Mouse (Mus musculus) right cerebral cortex, postnatal 4 days (tissue): Measurements from ENCODE around the gene Galnt18.
A peak's percentile ranks its signal among the peaks of the same experiment; 100 is the strongest.

Experiments used
- DNase-seq: peaks from one replicate; pipeline ENCODE4 v3.0.0-alpha.2; 2022

Gene Galnt18

DNA sequence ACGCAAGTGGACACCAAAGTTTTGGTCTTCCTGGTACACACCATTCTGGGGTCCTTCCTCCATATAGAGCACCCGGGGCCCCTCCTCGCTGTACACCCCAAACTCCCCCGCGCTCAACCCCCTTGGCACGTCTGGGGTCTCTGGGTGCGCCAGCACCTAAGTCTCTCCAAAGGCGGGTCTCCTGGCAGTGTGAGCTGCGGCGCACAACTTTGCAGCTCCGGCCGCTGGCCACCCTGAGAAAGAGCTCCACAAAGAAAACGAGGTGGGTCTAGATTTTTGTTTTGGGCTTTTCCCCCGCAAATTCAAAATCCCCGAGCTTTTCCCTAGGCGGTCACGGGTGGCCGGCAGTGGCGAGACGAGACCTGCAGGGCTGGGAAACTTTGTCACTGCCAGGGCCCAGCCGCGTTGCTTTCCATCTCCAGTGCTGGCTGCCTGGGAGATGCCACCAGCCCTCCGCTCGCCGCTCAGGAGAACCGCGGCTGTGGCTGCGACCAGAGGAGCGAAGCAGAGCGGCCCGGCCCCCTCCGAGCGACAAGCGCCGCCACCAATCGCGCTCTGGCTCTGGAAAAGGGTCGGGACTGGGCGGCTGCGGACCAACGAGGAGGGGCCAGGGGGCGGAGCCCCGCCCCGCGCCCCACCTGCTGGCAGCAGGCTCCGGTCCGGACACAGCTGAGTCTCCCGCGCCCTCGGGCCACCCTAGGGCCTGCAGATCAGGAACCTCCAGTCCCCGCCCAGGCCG is at the start of gene Galnt18:
Gene Galnt18 (minus strand): TSS at position 474 of the 739 bp plus-strand sequence.
- peak; percentile 93 for DNase-seq

DNA sequence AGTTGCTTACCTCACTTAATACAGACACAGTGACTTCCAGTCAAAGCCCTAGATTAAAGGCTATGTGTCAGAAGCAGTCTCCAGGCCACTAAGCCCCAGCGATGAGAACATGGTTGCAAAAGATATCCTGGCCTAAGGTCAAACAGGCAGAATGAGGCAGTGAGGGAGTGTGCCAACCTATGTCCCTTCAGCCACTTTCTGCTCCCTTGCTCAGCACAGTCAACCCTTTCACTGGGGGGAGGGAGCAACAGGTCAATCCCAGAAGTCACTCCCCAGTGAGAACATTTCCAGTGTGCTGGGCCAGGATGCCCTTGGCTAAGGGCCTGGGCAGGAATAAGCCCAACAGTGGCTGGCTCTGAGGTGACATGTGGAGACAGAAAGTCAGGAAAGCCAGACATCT is 47.6 kb upstream of the Galnt18 start:
- DNase-seq, result no peak

DNA sequence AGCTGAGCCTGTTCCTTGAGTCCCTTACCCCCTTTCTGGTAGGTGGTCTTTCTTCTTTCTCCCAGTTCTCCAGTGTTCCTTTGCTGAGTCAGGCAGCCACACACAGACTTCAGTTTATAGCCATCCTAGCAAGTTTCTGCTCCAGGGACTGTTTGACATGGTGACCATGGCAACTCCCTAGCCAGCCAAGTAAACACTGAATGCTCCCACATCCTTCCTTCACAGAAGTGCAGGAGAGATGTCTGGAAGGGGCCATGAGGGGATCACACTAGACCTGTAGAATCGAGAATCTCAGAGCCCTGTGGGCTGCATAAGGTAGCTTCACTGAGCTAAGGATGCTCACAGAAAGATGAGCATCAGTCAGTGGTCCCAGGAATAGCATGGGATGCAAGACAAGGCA is 33.3 kb upstream of the Galnt18 start:
- no peak for DNase-seq

DNA sequence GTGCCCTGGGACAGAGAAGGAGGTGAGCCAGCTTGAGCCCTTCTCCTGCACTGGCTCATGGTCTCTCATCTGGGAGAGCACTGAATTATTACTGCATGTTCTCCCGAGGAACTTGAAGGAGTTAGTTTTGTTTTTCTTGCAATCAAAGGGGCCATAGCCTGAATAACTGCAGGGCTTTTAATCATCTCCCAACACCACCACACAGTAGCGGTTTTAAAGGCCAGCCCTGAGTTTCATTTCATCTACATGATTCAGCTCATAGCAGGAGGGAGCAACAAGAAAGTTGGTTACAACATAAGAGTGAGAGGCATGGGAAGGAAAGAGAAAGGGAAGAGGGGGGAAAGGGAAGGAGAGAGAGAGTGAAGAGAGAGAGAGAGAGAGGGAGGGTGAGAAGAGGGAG is 31.3 kb upstream of the Galnt18 start:
- no peak for DNase-seq

DNA sequence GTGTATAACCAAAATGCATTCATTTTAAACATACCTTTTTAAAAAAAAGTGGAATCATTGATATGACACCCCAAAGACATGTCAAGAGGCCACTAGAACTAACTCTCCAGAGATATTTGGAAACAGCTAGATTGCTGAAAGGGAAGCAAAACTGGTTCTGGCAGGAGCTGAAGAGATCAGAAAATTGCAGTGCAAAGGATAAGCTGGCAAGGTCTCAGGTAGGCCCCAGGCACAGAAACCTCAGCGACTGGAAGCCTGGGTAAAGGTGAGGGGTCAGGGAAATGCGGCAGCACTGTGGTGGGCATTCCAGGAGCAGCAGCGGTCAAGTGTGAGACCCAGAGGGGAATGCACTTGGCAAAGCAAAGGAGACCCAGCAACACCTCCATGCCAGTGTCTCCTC is 30.0 kb upstream of the Galnt18 start:
- DNase-seq, result no peak

DNA sequence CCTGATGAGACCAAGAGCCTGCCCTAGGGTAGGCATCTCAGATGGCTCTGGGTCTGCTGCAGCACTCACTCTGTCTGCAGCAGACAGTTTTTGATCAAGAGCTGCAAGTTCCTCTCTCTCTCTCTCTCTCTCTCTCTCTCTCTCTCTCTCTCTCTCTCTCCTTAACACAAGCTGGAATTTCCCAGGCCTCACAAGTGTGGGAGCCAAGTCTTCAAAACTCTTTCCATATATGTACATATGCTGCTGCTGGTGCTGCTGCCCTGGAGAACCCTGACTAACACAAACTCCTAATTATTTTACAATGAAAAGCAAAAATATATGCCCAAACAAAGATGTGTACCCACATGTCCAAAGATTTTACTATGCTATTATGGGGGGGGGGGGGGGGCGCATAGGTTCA is 26.3 kb upstream of the Galnt18 start:
- no peak for DNase-seq

DNA sequence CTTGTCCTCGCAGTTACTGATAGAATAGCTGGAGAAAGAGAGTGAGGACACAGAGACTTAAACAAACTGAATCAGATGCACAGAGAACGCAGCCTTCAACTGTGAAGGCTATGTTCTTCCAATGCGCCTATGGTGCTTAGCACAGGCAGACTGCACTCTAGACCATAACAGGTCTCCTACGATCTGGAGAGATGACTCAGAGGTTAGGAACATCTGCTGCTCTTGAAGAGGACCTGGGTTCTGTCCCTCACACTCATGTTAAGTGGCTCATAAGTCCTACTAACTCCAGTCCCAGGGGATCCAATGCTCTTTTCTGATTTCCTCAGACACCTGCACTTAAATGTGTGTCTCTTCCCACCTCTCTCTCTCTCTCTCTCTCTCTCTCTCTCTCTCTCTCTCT is 24.9 kb upstream of the Galnt18 start:
- no peak for DNase-seq

DNA sequence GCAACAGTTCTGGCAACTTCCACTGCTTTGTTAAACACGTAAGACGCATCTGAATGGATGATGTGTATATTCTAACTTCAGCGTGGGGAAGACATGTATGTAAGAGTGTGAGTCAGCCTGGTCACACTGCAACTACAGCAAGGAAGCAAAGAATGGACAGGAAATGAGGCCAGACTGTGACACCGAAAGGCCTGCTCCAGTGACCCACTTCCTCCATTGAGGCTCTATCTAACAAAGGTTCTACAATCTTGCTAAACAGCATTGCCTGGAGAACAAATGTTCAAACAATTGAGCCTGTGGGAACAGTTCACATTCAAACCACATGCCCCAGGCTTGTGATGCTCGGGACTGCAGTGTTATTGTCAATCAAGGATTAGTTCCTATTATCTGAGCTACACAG is 21.0 kb upstream of the Galnt18 start:
- no peak for DNase-seq

DNA sequence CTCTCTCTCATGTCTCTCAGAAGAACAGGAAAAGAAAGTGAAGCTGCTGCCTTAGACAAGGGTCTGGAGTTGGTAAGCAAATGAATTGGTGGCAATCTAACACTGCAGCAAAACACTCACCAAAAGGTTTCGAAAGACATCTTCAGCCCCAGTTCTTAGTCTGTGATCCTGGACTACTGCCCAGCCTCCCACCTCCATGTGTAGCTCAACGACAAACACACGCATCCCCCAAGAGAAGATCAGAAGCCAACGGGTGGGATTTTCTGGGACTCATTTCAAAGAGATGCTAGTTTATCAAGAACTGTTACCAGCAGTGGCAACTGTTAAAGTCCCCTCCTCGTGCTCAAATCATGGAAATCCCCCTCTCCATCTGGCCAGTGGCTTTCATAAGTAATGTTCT is 20.3 kb upstream of the Galnt18 start:
- no peak for DNase-seq

DNA sequence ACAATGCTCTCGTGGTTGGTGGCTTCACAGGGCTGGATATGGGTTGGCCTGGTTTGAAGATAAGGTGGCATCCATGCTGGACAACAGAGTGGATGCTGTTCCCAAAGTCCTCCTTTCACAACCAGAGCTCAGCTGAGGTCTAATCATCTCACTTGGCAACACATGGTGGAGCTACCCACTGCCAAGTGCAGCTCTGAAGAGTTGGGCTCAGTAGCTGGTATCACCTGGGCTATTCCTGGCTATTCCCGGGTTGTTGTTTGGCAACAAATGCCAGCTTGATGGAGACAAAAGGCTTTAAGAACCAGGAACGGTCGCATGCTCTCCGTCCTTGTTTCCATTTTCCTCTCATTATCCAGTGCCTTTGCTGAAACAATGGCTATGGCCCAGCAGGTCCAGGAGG is 19.2 kb upstream of the Galnt18 start:
- DNase-seq, result no peak

DNA sequence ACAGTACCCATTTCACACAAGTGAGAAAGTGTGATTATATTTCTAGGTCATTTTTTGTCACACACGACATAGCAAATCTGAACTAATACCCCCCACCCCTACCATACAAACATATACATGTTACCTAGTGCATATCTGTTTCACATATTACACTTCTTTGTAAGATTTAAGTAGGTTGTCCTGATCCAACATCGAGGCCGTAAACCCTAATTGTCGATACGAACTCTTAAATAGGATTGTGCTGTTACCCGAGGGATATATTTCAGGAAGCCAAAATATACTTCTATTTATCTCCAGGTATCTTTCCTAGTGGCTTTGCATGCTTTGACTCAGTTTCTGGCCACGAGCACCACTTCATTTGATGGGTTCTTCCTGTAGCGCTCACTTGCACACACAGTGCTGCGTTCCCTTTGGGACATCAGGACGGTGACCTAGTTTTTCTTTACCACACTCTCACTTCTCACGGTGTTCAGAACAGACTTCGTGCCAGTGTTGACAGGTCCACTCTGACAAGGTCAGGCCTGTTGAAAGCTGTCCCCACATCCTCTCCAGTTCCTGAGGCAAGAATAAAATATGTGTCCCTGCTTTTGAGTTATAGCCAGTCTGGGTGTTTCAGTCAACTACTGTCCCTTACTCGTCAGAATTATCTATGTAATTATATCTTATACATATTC is 17.7 kb upstream of the Galnt18 start:
- DNase-seq, result no peak

DNA sequence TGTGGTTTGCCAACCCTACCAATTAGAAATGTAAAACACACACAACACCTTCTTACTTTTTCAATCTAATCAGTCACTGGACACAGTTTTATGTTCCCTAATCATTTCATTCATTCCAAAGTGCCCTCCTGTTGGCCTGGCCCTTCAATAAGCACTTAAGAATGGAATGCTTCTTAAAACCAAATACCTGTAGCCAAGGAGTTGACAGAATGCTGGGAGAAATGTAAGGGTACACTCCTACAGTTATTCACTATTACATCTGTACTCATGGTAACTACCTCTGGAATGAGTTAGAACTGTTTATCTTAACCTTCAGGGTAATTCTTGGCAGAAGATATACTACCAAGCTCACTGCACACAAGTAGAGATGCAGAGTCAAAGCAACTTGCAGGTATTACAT is 15.3 kb upstream of the Galnt18 start:
- no peak for DNase-seq

DNA sequence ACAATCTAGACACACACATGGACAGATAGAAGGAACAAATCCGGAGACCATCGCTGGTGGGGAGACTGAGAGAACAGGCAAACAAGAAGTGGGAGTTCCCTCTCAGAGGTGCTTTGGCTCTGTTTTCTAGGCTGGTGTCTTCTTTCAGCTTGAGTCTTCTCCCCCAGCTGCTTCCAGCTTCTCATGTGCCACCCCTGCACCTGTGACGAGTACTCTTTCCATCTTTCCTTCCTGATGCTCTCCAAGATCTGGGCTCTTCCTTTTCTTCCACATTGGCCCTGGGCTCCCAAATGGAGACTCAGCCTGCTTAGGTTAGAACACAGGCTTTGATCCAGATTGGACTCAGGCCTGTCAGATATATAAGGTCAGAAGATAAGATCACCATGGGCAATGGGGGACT is 12.4 kb upstream of the Galnt18 start:
- no peak for DNase-seq

DNA sequence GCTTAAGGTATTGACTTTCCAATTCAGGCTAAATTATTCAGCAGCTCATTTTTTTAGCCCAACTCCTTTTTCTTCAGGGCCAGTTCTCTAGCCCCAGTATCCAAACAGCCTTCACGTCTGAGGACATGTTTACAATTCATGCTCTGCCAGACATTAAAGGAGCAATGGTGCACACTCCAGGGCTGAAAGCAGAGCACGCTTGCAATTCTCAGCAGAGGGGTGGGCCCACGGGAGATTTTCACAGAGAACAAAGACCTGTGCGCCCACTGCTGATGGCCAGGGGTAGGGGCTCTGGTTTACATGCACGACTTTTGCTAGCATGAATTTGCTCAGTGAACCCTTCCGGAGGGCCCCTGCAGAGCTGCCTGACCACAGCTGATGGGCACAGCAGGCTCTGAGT is 11.6 kb upstream of the Galnt18 start:
- DNase-seq, result no peak

DNA sequence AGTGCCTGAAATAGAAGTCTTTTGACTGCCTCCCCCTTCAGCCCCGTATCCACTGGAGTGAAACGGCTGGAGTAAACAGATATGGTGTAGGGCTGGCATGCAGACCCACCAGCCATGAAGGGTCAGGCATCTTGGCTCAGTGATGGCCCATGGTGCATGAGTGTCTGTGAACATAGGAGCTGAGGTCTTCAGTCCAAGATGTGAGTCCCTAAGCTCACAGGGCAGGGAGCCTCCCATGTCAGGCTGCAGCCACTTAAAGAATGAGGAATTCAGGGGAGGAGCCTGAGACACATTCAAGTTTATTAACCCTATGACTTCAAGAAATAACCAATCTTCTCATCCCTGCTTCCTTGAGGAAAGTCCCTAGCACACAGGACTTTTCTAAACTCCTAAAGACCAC is 8.1 kb upstream of the Galnt18 start:
- no peak for DNase-seq

DNA sequence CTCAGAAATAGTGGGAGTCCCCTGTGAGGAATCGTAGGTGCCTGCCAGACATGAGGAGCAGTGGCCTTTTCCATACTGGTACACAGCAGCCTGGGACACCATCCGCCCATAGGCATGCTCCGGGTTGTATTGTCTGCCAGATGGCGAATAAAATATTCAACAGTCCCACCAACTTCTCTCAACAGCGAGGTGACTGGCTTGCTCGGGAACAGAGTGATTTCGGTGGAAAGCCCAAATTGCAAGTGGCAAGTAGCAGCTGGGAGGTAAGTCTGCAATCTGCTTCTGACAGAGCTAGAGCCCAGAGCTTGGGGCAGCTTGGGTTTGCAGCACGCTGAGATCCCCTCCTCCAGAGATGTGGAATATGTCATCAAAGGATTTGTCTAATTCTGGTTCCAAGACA is 5.7 kb upstream of the Galnt18 start:
- no peak for DNase-seq

DNA sequence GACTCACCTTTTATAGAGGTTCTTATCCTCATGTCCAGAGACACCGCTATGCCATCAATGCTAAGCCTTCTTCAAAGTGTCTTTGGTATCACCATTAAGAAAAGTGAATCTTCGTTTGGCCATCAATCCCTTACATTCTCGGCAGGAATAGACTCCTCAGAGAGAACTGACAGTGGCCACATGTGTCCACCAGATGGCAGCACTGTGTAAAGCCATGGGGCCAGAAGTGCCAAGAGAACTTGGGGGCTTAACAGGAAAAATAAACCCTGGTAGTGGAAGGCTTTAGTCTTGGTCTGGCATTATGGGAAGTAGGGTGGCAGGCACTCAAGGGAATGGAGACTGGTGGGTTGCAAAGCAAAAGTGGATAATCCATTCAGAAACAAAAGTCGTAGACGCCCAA is 2.3 kb upstream of the Galnt18 start:
- peak; percentile 74 for DNase-seq

DNA sequence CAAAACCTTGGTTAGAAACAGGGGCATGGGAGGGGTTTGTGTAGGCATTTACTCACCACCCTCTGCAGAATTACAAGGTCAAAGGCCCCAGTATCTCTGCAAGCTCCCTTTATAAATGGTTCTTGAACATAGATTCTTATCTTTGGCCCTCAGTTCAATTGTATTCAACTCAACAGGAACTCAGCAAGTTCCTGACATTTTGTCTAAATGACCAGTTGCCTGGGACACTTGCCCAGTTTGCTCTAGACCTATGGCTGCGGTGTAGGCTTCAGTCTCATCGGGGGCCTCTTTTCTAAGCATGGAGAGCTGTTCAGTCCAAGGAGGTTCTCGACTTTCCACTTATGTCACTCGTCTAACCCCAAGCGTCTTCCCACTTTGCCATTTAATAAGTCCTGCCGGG is 1.5 kb upstream of the Galnt18 start:
- DNase-seq, result no peak

DNA sequence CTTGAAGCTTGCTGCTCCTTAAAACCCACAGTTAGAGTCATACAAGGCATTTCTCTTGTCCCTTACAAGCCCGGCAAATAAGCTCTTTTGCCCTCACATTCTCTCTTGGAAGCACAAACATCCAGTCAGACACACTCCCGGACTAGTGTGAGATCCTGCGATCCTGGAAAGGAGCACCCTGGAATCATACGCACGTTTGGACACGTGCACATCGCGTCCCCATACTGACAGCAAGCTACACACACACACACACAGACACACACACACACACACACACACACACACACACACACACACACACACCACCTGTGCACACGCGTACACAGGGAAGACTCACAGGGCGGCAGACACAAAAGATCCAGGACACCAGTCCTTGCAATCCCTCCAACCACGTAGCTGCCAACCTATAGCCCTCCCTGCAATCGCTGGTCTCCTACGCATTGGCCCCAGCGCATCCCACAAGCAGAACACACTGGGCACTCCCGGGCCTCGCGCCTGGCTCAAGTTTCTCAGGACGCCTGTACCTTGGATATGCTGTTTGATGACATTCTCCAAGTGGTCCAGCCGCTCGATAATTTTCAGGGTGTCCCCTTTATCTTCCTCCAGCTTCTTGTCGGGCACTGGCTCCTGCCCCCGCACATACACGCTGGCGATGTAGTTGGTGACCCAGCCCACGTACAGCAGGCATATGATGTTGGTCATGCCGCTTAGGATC is 831 bp downstream of the Galnt18 start:
- DNase-seq, result peak; percentile 25

DNA sequence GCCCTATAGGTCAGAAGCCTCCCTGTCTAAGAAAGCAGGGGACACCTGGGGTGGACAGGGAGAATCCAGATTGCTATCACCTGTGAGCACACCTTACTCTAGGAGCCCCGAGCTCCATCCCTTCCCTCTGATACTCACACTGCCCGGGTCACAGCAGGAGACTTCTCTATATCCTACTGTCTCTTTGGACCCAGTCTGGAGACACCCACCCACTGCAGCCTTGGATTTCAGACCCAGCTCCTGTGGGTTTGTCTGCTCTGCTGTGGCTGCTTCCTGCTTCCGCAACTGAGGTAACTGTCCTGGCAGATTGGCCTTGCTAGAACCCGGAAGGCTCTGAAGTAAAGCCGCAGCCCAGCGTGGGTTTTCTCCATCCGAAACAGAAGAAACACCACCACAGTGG is 1.6 kb downstream of the Galnt18 start:
- DNase-seq, result no peak

DNA sequence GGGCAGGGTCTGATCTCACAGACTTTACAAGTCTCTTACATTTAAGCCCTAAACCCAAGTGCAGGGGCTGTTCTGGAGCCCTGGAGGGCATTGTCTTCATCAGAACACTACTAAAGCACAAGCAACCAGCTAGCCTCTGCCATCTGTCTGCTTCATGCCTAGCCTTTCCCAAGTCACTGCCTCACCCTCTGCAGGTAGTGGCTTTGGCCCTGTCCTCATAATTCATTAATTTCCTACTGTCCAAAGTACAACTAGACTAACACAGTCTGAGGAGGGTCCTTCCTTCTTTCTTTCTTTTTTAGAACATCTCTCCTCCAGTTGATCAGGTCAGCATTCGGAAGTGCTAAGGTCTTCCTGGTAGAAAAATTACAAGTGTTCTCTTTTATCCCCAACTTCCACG is 2.6 kb downstream of the Galnt18 start:
- DNase-seq, result no peak

DNA sequence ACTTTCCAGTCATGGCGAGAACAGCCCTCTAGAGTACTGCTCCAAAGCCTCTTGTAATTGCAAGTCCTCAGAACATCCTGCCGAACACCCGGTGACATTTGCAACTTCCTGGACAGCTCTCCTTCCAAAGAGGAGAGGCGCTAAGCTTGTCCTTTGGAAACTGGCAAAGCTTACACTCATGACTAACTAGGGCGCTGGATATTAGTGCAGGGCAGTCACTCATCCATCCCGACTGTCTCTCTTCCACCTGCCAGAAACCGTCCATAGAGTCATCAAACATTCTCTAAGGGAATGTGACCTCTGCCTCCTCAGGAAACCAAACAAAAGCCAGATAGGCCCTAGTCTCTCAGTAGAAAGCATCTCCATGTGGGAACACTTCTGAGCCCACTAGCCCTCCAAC is 3.6 kb downstream of the Galnt18 start:
- DNase-seq, result no peak

DNA sequence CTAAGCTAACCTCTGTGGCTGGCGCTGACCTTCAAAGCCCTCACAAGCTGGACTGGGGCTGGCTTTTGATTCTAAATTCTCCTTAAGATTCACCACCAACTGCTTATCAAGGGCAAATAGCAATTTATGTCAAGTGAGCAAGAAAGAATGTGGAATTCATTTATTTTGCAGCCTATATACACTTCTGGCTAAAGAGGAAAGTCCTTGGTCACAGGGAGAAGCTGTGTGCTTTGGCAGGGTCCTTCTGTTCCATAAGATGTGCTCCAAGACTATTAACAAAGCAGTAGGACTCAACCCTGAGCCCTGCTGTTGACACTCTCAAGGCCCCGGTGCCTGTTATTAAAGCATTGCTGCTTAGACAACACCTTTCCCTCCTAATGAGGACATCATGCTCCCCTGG is 7.4 kb downstream of the Galnt18 start:
- no peak for DNase-seq

DNA sequence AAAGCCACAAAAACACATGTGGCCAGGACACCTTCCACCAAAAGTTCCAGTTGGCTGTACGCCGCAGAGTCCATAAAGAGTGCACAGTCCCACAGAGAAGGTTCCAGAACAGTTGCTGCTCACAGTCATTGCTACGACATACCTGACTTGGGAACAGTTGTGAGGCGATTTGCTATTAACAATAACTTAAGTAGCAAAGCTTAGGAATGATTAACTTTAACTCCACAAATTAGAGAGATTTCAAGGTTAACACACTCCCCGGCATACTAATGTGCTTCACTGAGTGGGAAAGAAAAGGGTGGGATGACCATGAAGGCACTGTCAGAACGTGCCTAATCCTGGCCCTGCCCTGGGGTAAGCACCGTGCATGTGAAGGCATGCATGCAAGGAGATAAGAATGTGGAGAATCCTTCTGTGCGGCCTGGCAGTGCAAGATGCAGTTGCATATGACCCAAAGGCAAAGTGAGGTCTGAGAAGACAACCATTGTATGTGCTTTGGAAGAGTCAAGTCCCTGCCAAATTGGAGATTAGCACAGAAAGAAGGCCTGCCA is 8.5 kb downstream of the Galnt18 start:
- DNase-seq, result no peak
